19 mouse cellular contexts compared by ENCODE assay signal in genomic region chr11:37285186-37285585, GRCm38 (mm10). TPM values are rescaled to one million over a fixed set of nuclear protein-coding genes. Genes with fewer than 3 reads are reported as not detected.
"Had no signal": no experiment of that assay in that cellular context is flagged by ENCODE, and none has a peak within 500 bp of the region (broad histone marks: within the 10 kb centered on the region; RNA-seq: fewer than 3 reads in every experiment).

No protein-coding gene starts in this region.

- H3K4me3 ChIP-seq: left cerebral cortex, adult 2 months; liver, embryonic 13.5 days; megakaryocyte, embryonic 14.5 days; neural tube, embryonic 12.5 days; neural tube, embryonic 15.5 days had no signal

- H3K9me3 ChIP-seq: liver, embryonic 13.5 days; megakaryocyte, embryonic 14.5 days; neural tube, embryonic 12.5 days; neural tube, embryonic 15.5 days had no signal

- H3K27me3 ChIP-seq: liver, embryonic 13.5 days; megakaryocyte, embryonic 14.5 days; neural tube, embryonic 12.5 days; neural tube, embryonic 15.5 days had no signal

- H3K4me1 ChIP-seq: liver, embryonic 13.5 days; megakaryocyte, embryonic 14.5 days; neural tube, embryonic 12.5 days; neural tube, embryonic 15.5 days had no signal

- H3K9ac ChIP-seq: liver, embryonic 13.5 days; neural tube, embryonic 12.5 days; neural tube, embryonic 15.5 days had no signal

- H3K4me2 ChIP-seq: liver, embryonic 13.5 days; midbrain, embryonic 11.5 days; neural tube, embryonic 12.5 days; neural tube, embryonic 15.5 days had no signal

- DNase-seq: kidney, adult 18-20 months; kidney, adult 9 months; kidney, postnatal 36 days; liver, embryonic 13.5 days; lung, adult 2 months; lung, postnatal 14 days; midbrain, embryonic 14.5 days; thymus, adult 18-20 months; thymus, postnatal 36 days had no signal

- ATAC-seq: inflammation-experienced regulatory T-cells, adult 6 months; intestine, embryonic 16.5 days had no signal

- H3K27ac ChIP-seq: kidney, postnatal 0 days; left cerebral cortex, adult 2 months; liver, embryonic 13.5 days; macrophage; neural tube, embryonic 12.5 days; neural tube, embryonic 15.5 days had no signal

- H3K36me3 ChIP-seq: liver, embryonic 13.5 days; neural tube, embryonic 12.5 days; neural tube, embryonic 15.5 days had no signal

RNA-seq across cellular contexts. Expression of gene Tenm2, which starts 49.4 kb away (rescaled TPM):
- total RNA-seq: liver, adult 2 months had no signal
- polyA plus RNA-seq: inflammation-experienced regulatory T-cells, adult 6 months; liver, adult 2 months; macrophage had no signal
